Mouse (Mus musculus) G1E (cell line): ENCODE results near the gene Map1s.

Experiments
- CTCF ChIP-seq: IDR thresholded peaks from 2 replicates; pipeline ENCODE4 v1.5.1; 2012; ENCODE audit warnings: low read depth, low read length, inconsistent platforms, mixed read lengths
- POLR2AphosphoS5 ChIP-seq: IDR thresholded peaks from 2 replicates; pipeline ENCODE4 v1.6.1; 2012; ENCODE audit warnings: low read depth, low read length, inconsistent platforms; ENCODE audit not compliant: insufficient replicate concordance
- TAL1 ChIP-seq: conservative IDR thresholded peaks from 2 replicates; pipeline ENCODE4 v1.6.1; 2012; ENCODE audit warnings: low read depth, low read length, inconsistent platforms, mixed read lengths

- TF ChIP-seq CTCF: no peak
- TF ChIP-seq POLR2AphosphoS5: no peak
- TF ChIP-seq TAL1: no peak
These were observed 14.6 kb downstream of the Map1s start for GRCm38 (mm10) chr8:70920049-70920922.
